Mouse (Mus musculus): Measurements from ENCODE around the gene Trim69.
"Not testable (repeated sequence)": the region's sequence is repeated elsewhere in the genome, so short reads cannot be mapped to it uniquely, and the experiment has no call there.

Trim69 gene

DNA sequence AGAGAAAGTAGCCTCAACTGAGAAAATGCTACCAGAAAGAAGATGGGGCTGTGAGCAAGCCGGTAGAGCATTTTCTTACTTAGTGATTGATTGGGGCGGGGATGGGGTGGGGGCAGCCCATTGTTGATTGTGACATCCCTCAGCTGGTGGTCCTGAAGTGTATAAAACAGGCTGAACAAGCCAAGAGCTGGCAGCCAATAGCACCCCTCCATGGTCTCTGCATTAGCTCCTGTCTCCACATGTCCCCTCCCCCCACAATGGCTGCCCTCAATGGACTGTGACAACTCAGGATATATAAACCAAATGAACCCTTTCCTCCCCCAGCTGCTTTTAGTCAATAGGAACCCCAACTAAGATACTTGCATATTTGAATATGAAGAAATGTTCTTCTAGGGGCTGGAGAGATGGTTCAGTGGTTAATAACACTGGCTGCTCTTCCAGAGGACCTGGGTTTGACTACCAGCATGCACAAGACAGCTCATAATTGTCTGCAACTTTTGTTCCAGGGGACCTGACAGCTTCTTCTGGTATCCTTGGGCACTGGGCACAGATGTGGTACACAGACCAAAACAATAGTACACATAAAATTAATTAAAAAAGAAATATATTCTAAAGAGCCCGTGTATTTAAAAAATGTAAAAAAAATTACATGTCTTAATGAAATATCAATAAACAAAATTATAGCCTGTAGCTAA lies 50.2 kb downstream of the Trim69 start:
- no peak for DNase-seq (ENCODE audit: low spot score)

DNA sequence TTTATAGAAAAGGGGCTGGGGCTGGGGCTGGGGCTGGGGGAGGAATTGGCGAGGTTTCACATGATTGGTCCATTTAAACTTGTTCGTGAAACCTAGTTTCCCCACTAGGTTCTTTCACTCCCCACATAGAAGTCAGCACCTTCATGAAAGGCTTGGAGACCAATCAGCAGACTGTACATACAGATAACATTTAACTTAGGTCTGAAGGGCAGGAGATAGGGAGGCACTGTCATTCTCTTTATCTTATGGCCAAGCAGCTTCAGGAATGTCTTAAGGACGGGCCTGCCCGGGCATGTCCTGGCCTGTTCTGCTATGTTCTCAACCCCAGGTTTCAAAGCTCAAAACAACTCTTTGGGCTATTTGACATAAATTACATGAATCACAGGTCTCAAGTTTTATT lies 56.6 kb downstream of the Trim69 start:
- DNase-seq (ENCODE audit: low spot score), result not testable (repeated sequence)

DNA sequence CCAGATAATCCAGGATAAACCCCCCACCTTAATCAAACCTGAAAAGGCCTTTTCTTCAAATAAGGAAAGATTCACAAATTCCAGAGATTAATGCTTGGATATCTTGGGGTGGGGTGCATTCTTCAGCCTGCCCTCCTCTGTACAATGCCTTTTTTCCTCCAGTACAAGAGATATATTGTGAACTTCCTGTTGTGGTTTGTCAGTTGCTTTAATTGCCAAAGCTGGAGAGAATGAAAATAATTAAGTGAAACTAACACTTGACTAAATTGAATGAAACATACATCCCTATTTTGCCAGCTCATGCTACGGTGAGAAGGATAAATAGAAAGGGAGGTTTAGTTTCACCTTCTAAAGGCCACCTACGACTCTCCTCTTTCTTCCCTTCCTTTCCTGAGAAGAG lies 57.7 kb downstream of the Trim69 start:
- no peak for DNase-seq (ENCODE audit: low spot score)

DNA sequence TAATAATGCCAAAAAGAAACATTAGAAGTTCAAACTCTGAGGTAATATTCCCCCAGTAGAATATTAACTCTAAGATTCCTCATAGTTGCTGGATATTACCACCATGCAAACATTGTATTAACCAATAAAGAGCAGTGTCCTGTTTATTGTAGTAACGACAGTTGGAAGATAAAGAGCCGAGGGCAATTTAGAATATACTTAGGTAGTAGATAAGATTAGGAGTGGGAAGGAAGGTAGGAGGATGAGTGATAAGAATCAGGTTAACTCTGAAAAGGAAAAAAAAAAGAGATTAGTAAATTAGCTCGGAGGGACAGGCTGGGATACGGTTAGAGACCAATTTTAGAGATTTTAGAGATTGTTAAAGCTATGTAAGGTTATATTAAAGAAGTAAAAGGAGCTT lies 60.9 kb downstream of the Trim69 start:
- DNase-seq (ENCODE audit: low spot score), result no peak

DNA sequence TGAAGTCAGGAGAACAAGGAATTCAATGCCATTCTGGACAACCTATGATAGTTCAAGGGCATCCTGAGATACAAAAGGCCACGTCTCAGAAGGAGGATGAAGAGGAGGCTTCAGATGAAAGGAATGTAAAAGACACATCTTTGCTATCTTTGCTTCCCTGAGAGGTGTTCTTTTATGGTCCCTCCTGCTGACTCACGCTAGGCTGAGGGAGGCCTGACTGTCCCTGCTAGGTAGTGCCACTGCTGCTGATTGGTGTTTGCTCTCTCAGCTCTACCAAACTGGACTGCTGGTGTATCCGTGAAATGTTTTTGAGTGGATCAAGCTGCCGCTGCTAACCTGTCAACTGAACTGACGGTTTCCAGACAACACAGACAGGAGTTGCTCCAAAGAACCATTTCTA lies 61.3 kb downstream of the Trim69 start:
- DNase-seq (ENCODE audit: low spot score), result no peak

DNA sequence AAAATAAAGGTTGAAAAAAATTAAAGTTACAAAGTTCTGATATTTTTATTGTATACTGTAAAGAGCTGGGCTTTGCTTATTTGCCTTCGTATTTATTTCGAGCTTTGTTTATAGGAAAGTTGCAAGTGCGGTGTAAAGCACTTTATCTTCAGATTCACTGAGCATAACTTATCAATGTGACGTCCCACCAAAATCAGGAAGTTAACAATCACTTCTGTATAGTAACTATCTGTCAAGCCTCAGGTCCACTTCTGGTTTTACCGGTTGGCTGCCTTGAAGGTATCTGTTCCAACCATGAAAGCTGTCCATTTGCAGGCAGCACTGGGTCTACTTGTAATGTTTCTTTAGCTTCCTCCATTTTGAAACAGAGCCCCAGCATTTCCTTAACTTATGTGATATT lies 61.8 kb downstream of the Trim69 start:
- no peak for DNase-seq (ENCODE audit: low spot score)

DNA sequence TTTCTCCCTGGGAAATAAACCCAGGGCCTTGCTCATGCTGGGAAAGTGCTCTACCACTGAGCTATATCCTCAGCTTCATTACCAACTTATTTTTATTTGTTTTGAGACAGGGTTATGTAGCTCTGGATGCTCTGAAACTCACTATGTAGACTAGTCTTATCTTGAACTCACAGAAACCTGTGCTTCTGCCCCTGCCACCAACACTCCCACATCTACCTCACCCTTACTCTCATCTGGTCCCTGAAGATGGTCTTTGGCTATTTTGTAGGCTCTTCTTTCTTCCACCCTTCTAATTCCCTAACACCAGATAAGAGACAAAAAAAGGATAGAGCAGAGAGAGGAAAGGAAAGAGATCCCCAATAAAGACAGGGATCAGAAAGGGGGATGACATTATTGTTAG lies 63.2 kb downstream of the Trim69 start:
- DNase-seq (ENCODE audit: low spot score), result no peak
